Mouse (Mus musculus): ENCODE data around the gene Col25a1. TPM values are rescaled to one million over a fixed set of nuclear protein-coding genes. Genes with fewer than 3 reads are reported as not detected.

Col25a1 gene
- 7.7 and 7.9 TPM in 2 replicates for polyA plus RNA-seq (2014; fragmentation: Nextera tagmentation; extraction: Ambion mirVana)

- H3K9ac ChIP-seq (replicated peaks; ENCODE audit: low read depth, low read length), result no peak within 1 kb of the TSS
- H3K36me3 ChIP-seq (ENCODE audit: control insufficient read depth, insufficient read depth, low read length), result no peaks in the 10 kb centered on the region
- H3K9me3 ChIP-seq (ENCODE audit: control insufficient read depth, low read depth, low read length), result no peaks in the 10 kb centered on the region
- no peak within 1 kb of the TSS; the same call in 1 of the 2 replicates for H3K4me2 ChIP-seq (replicated peaks; ENCODE audit: low read depth, low read length)
- no peaks in the 10 kb centered on the region for H3K4me1 ChIP-seq (ENCODE audit: control insufficient read depth, insufficient read depth, low read length)
- H3K27ac ChIP-seq (ENCODE audit: low read length), result no peak within 1 kb of the TSS
- no peak within 1 kb of the TSS for H3K4me3 ChIP-seq (ENCODE audit: low read depth, low read length)
- H3K27me3 ChIP-seq (ENCODE audit: control insufficient read depth, insufficient read depth, low read length), result no peaks in the 10 kb centered on the region
- WGBS, result 83% methylated on average over 8 of the region's 8 CpGs
- ATAC-seq (ENCODE audit: insufficient number of reproducible peaks, insufficient read depth, low FRiP score, low read depth), result no peak
These were observed at the start of gene Col25a1 for GRCm38 (mm10) chr3:130131201-130131600. Gene Col25a1 (plus strand): TSS chr3:130131501.

- no peaks in the 10 kb centered on the region for H3K27me3 ChIP-seq (ENCODE audit: control insufficient read depth, insufficient read depth, low read length)
- H3K9me3 ChIP-seq (ENCODE audit: control insufficient read depth, low read depth, low read length), result no peaks in the 10 kb centered on the region
- H3K4me1 ChIP-seq (ENCODE audit: control insufficient read depth, insufficient read depth, low read length), result no peaks in the 10 kb centered on the region
- H3K27ac ChIP-seq (ENCODE audit: low read length), result no peak overlapping the region
- H3K36me3 ChIP-seq (ENCODE audit: control insufficient read depth, insufficient read depth, low read length), result no peaks in the 10 kb centered on the region
- H3K4me2 ChIP-seq (replicated peaks; ENCODE audit: low read depth, low read length), result no peak overlapping the region
- 55% methylated on average over 2 of the region's 2 CpGs for WGBS
- H3K9ac ChIP-seq (replicated peaks; ENCODE audit: low read depth, low read length), result no peak overlapping the region
- no peak for ATAC-seq (ENCODE audit: insufficient number of reproducible peaks, insufficient read depth, low FRiP score, low read depth)
- no peak overlapping the region for H3K4me3 ChIP-seq (ENCODE audit: low read depth, low read length)
These were observed 48.0 kb upstream of the Col25a1 start for GRCm38 (mm10) chr3:130083312-130083711.

- H3K9ac ChIP-seq (replicated peaks; ENCODE audit: low read depth, low read length), result no peak overlapping the region
- no peaks in the 10 kb centered on the region for H3K27me3 ChIP-seq (ENCODE audit: control insufficient read depth, insufficient read depth, low read length)
- H3K4me2 ChIP-seq (replicated peaks; ENCODE audit: low read depth, low read length), result no peak overlapping the region
- H3K27ac ChIP-seq (ENCODE audit: low read length), result no peak overlapping the region
- H3K4me1 ChIP-seq (ENCODE audit: control insufficient read depth, insufficient read depth, low read length), result no peaks in the 10 kb centered on the region
- no peaks in the 10 kb centered on the region for H3K36me3 ChIP-seq (ENCODE audit: control insufficient read depth, insufficient read depth, low read length)
- WGBS, result 75% methylated on average over 13 of the region's 13 CpGs
- ATAC-seq (ENCODE audit: insufficient number of reproducible peaks, insufficient read depth, low FRiP score, low read depth), result no peak
- no peak overlapping the region for H3K4me3 ChIP-seq (ENCODE audit: low read depth, low read length)
- H3K9me3 ChIP-seq (ENCODE audit: control insufficient read depth, low read depth, low read length), result no peaks in the 10 kb centered on the region
These were observed 44.8 kb upstream of the Col25a1 start for GRCm38 (mm10) chr3:130086372-130087080.

- WGBS, result 81% methylated on average over 9 of the region's 9 CpGs
- no peaks in the 10 kb centered on the region for H3K9me3 ChIP-seq (ENCODE audit: control insufficient read depth, low read depth, low read length)
- no peak overlapping the region for H3K4me3 ChIP-seq (ENCODE audit: low read depth, low read length)
- H3K27me3 ChIP-seq (ENCODE audit: control insufficient read depth, insufficient read depth, low read length), result no peaks in the 10 kb centered on the region
- no peak overlapping the region for H3K27ac ChIP-seq (ENCODE audit: low read length)
- no peak overlapping the region for H3K4me2 ChIP-seq (replicated peaks; ENCODE audit: low read depth, low read length)
- H3K9ac ChIP-seq (replicated peaks; ENCODE audit: low read depth, low read length), result no peak overlapping the region
- H3K4me1 ChIP-seq (ENCODE audit: control insufficient read depth, insufficient read depth, low read length), result no peaks in the 10 kb centered on the region
- H3K36me3 ChIP-seq (ENCODE audit: control insufficient read depth, insufficient read depth, low read length), result no peaks in the 10 kb centered on the region
- ATAC-seq (ENCODE audit: insufficient number of reproducible peaks, insufficient read depth, low FRiP score, low read depth), result no peak
These were observed 43.8 kb upstream of the Col25a1 start for GRCm38 (mm10) chr3:130087466-130087865.

- 90% methylated on average over 9 of the region's 9 CpGs for WGBS
- Histone ChIP-seq H3K4me2 (replicated peaks; ENCODE audit: low read depth, low read length) (no peak overlapping the region), H3K36me3 (ENCODE audit: control insufficient read depth, insufficient read depth, low read length) (no peaks in the 10 kb centered on the region), H3K9ac (replicated peaks; ENCODE audit: low read depth, low read length) (no peak overlapping the region), H3K27me3 (ENCODE audit: control insufficient read depth, insufficient read depth, low read length) (no peaks in the 10 kb centered on the region), H3K4me1 (ENCODE audit: control insufficient read depth, insufficient read depth, low read length) (no peaks in the 10 kb centered on the region), H3K27ac (ENCODE audit: low read length) (no peak overlapping the region), H3K4me3 (ENCODE audit: low read depth, low read length) (no peak overlapping the region), H3K9me3 (ENCODE audit: control insufficient read depth, low read depth, low read length) (no peaks in the 10 kb centered on the region)
- no peak for ATAC-seq (ENCODE audit: insufficient number of reproducible peaks, insufficient read depth, low FRiP score, low read depth)
These were observed 42.6 kb upstream of the Col25a1 start for GRCm38 (mm10) chr3:130088654-130089053.

GRCm38 (mm10) chr3:130090460-130090859 lies 40.8 kb upstream of the Col25a1 start:
- no peaks in the 10 kb centered on the region for H3K4me1 ChIP-seq (ENCODE audit: control insufficient read depth, insufficient read depth, low read length)
- no peak overlapping the region for H3K4me2 ChIP-seq (replicated peaks; ENCODE audit: low read depth, low read length)
- H3K9ac ChIP-seq (replicated peaks; ENCODE audit: low read depth, low read length), result no peak overlapping the region
- H3K27me3 ChIP-seq (ENCODE audit: control insufficient read depth, insufficient read depth, low read length), result no peaks in the 10 kb centered on the region
- H3K36me3 ChIP-seq (ENCODE audit: control insufficient read depth, insufficient read depth, low read length), result no peaks in the 10 kb centered on the region
- H3K27ac ChIP-seq (ENCODE audit: low read length), result no peak overlapping the region
- no peaks in the 10 kb centered on the region for H3K9me3 ChIP-seq (ENCODE audit: control insufficient read depth, low read depth, low read length)
- WGBS, result 82% methylated on average over 9 of the region's 9 CpGs
- ATAC-seq (ENCODE audit: insufficient number of reproducible peaks, insufficient read depth, low FRiP score, low read depth), result no peak
- no peak overlapping the region for H3K4me3 ChIP-seq (ENCODE audit: low read depth, low read length)

GRCm38 (mm10) chr3:130094125-130094704 lies 37.1 kb upstream of the Col25a1 start:
- H3K4me1 ChIP-seq (ENCODE audit: control insufficient read depth, insufficient read depth, low read length), result no peaks in the 10 kb centered on the region
- 73% methylated on average over 5 of the region's 5 CpGs for WGBS

GRCm38 (mm10) chr3:130095160-130095781 lies 36.0 kb upstream of the Col25a1 start:
- Histone ChIP-seq H3K27me3 (ENCODE audit: control insufficient read depth, insufficient read depth, low read length) (no peaks in the 10 kb centered on the region), H3K4me1 (ENCODE audit: control insufficient read depth, insufficient read depth, low read length) (no peaks in the 10 kb centered on the region), H3K9ac (replicated peaks; ENCODE audit: low read depth, low read length) (no peak overlapping the region), H3K36me3 (ENCODE audit: control insufficient read depth, insufficient read depth, low read length) (no peaks in the 10 kb centered on the region), H3K4me2 (replicated peaks; ENCODE audit: low read depth, low read length) (no peak overlapping the region), H3K27ac (ENCODE audit: low read length) (no peak overlapping the region), H3K4me3 (ENCODE audit: low read depth, low read length) (no peak overlapping the region), H3K9me3 (ENCODE audit: control insufficient read depth, low read depth, low read length) (no peaks in the 10 kb centered on the region)
- no peak for ATAC-seq (ENCODE audit: insufficient number of reproducible peaks, insufficient read depth, low FRiP score, low read depth)
- 36% methylated on average over 5 of the region's 5 CpGs for WGBS

More at GRCm38 (mm10) chr3:130094125-130094704, 37.1 kb upstream of the Col25a1 start:
- Histone ChIP-seq H3K36me3 (ENCODE audit: control insufficient read depth, insufficient read depth, low read length) (no peaks in the 10 kb centered on the region), H3K27ac (ENCODE audit: low read length) (no peak overlapping the region), H3K9ac (replicated peaks; ENCODE audit: low read depth, low read length) (no peak overlapping the region), H3K9me3 (ENCODE audit: control insufficient read depth, low read depth, low read length) (no peaks in the 10 kb centered on the region), H3K4me2 (replicated peaks; ENCODE audit: low read depth, low read length) (no peak overlapping the region), H3K4me3 (ENCODE audit: low read depth, low read length) (no peak overlapping the region), H3K27me3 (ENCODE audit: control insufficient read depth, insufficient read depth, low read length) (no peaks in the 10 kb centered on the region)
- no peak for ATAC-seq (ENCODE audit: insufficient number of reproducible peaks, insufficient read depth, low FRiP score, low read depth)

Data from stomach, embryonic 14.5 days (tissue).